Mouse (Mus musculus) hindbrain, embryonic 14.5 days (tissue): Measurements from ENCODE around the gene Stk36. TPM values are rescaled to one million over a fixed set of nuclear protein-coding genes. Genes with fewer than 3 reads are reported as not detected.

ENCODE experiments used
- ATAC-seq: fragments of 200-750 bp; cut with Nextera tagmentation; 2 replicates; pipeline ENCODE4 v1.8.0; 2017; ENCODE audit warnings: moderate number of reproducible peaks, mild to moderate bottlenecking, moderate TSS enrichment, moderate library complexity; ENCODE audit not compliant: low FRiP score
- DNase-seq: peaks from one replicate; pipeline ENCODE4 v3.0.0-alpha.2; 2015; ENCODE audit warnings: low spot score
- H3K27ac ChIP-seq: fragments of 300-500 bp; sonication (generic); 2 replicates; pipeline ENCODE4 v1.5.1; 2014; ENCODE audit warnings: mild to moderate bottlenecking, moderate library complexity
- H3K27me3 ChIP-seq: fragments of 300-500 bp; sonication (generic); 2 replicates; pipeline ENCODE4 v1.6.1; 2014; ENCODE audit warnings: mild to moderate bottlenecking, low read length, mixed read lengths; ENCODE audit not compliant: control insufficient read depth, insufficient read depth
- H3K36me3 ChIP-seq: fragments of 300-500 bp; sonication (generic); replicated peaks from 2 replicates; pipeline ENCODE4 v1.6.1; 2014; ENCODE audit not compliant: control insufficient read depth, insufficient read depth
- H3K4me1 ChIP-seq: fragments of 300-500 bp; sonication (generic); replicated peaks from 2 replicates; pipeline ENCODE4 v1.6.1; 2014; ENCODE audit warnings: antibody characterized with exemption, low read length, mixed read lengths; ENCODE audit not compliant: control insufficient read depth, insufficient read depth
- H3K4me2 ChIP-seq: fragments of 300-500 bp; sonication (generic); replicated peaks from 2 replicates; pipeline ENCODE4 v1.6.1; 2014; ENCODE audit warnings: mild to moderate bottlenecking, moderate library complexity
- H3K4me3 ChIP-seq: fragments of 300-500 bp; sonication (generic); replicated peaks from 2 replicates; pipeline ENCODE4 v1.5.1; 2014; ENCODE audit warnings: mild to moderate bottlenecking, low read length
- H3K9ac ChIP-seq: fragments of 300-500 bp; sonication (generic); 2 replicates; pipeline ENCODE4 v1.6.1; 2014
- H3K9me3 ChIP-seq: fragments of 300-500 bp; sonication (generic); 2 replicates; pipeline ENCODE4 v1.6.1; 2016; ENCODE audit warnings: low read length; ENCODE audit not compliant: control insufficient read depth
- WGBS: fragments of 180-500 bp; shearing (Covaris S2); extraction: QIAGEN DNeasy Blood & Tissue Kit; methylation state at CpG from one replicate; pipeline ENCODE4 v1.1.7; 2014; 5-methylcytosine and 5-hydroxymethylcytosine counted together
- polyA plus RNA-seq: library from polyadenylated mRNA; unstranded; fragments of >200 nt; fragmentation: Nextera tagmentation; extraction: Ambion mirVana; gene quantifications from 2 replicates; pipeline ENCODE4 v1.2.1, GENCODE M21; 2014

Gene Stk36
- polyA plus RNA-seq, 1 experiment from 2014 or later = 18.3 TPM

DNA sequence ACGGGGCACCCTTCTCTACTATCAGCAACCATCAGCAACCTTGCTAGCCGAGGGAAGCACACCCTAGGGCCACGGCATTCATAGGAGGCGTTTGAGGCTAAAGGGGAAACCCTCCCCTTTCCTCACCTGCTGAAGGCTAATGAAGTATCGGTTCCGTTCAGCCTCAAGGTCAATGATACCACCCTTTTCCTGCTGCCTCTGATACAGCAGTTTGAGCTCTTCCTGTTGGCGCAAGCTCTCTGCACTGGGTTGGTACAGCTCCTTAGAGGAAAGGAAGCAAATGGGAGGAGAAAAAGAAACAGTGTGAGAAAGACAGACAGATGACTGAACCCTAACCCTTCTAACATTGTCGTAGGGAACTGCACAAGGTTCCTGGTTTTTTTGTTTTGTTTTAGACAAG is 6.8 kb upstream of the Stk36 start:
- WGBS = 94% methylated on average over 8 of the region's 8 CpGs
- ATAC-seq = no peak
- Histone ChIP-seq H3K9ac (no peak overlapping the region), H3K9me3 (no peaks in the 10 kb centered on the region), H3K36me3 (peaks cover 90% of the 10 kb centered on the region), H3K27ac (no peak overlapping the region), H3K4me2 (no peak overlapping the region), H3K4me1 (no peaks in the 10 kb centered on the region), H3K27me3 (no peaks in the 10 kb centered on the region), H3K4me3 (no peak overlapping the region)
- DNase-seq = no peak

DNA sequence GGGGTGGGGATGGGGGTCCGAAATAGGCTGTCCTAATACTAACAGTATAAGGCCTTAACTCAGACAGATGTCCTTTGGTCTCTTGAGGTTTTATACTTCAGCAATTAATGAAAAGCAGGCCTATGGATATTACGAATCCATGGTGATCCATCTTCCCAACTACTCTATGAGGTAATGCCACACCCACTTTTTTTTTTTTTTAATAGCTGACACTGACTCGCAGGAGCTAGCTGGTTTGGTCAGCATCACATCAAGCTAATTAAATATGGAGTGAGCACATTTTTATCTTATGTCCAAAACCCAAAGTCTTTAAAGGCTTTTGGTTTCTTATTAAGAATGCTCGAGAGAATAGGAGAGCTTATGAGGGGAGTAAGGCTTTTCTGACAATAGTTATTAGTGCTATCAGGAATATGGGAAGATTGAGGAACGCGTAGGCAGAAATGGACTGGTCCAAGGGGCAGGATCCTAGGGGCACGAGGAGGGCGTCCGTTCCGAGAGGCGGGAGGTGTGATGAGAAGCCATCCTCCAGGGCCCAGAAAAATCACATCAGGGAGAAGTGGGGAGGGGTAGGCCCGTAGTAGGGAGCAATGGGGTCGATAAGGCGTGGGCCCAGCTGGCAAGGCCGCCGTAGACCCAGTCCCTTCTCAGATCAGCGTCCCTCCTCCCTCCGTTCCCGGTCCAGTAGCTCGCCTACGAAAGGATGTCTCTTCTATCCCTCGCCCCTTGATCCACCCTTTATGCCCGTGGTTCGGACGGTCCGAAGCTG is 561 bp upstream of the Stk36 start:
- Histone ChIP-seq H3K4me3 (peak overlapping the region; percentile 93), H3K27ac (peak overlapping the region; percentile 73), H3K9me3 (no peaks in the 10 kb centered on the region), H3K36me3 (peaks cover 53% of the 10 kb centered on the region), H3K4me2 (peak overlapping the region; percentile 64), H3K9ac (peak overlapping the region; percentile 84), H3K27me3 (no peaks in the 10 kb centered on the region), H3K4me1 (peaks cover 12% of the 10 kb centered on the region)
- ATAC-seq (peak; percentile 80), DNase-seq (no peak)
- WGBS = 9% methylated on average over 26 of the region's 26 CpGs

DNA sequence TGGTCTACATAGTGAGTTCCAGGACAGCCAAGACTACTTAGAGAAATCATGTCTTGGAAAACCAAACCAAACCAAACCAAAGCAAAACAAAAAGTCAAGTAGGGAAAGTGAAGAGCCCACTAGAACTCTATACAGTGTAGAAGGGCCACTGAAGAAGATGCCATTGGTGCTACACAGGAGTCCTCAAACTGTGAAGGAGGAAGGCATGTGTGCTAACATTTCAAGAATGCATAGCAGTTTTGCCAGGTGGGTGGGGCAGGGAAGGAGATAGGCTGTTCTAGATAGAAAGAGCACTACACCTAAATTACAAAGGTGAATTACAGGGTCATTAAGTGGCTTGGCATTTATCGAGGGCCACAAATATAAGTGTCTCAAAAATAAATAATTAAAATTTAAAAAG is 22.9 kb downstream of the Stk36 start:
- 92% methylated on average over 1 of the region's 1 CpGs for WGBS
- no peak for ATAC-seq
- Histone ChIP-seq H3K4me2 (no peak overlapping the region), H3K9ac (no peak overlapping the region), H3K9me3 (no peaks in the 10 kb centered on the region), H3K27me3 (no peaks in the 10 kb centered on the region), H3K4me3 (no peak overlapping the region), H3K36me3 (peaks cover 78% of the 10 kb centered on the region), H3K27ac (no peak overlapping the region), H3K4me1 (no peaks in the 10 kb centered on the region)
- no peak for DNase-seq

DNA sequence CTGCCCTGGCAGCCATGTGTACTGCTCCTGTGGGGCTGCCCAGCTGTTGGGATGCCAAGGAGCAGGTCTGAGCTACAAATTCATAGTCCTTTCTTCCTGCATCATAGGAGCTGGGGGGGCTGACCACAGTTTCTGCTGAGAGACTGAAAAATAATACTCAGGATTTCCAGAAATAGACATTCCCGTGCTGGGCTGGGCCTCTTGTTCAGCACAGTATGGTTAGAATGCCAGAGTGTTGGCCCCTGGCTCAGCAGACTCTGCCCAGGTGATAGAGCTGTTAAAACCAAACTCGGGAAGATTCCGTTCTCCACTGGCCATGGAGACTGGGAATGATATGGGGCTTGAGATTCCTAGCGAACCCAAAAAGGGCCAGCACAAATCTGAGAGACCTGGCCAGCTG is 24.8 kb downstream of the Stk36 start:
- Histone ChIP-seq H3K27ac (no peak overlapping the region), H3K4me1 (no peaks in the 10 kb centered on the region), H3K9ac (no peak overlapping the region), H3K4me2 (no peak overlapping the region), H3K27me3 (no peaks in the 10 kb centered on the region), H3K36me3 (peaks cover 74% of the 10 kb centered on the region), H3K9me3 (no peaks in the 10 kb centered on the region), H3K4me3 (no peak overlapping the region)
- DNase-seq (no peak), ATAC-seq (no peak)
- WGBS = 90% methylated on average over 4 of the region's 4 CpGs

DNA sequence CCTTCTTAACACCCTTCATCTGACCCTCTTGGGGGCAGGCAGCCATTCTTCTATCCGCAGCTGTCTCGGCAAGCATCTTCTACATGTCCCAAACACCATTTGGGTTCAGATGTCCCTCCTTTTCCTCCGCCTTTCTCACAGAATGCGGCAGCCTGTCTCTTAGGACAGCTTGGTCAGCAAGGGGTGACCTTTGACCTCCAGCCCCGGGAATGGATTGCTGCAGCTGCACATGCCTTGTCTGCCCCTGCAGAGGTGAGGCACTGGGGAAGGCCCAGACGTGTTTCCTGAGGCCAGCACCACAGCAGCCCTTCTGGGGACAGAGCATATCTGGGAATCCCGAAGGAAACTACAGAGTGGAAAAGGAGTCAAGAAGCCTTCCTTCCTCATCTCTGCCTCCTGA is 26.8 kb downstream of the Stk36 start:
- Histone ChIP-seq H3K9me3 (no peaks in the 10 kb centered on the region), H3K36me3 (peaks cover 59% of the 10 kb centered on the region), H3K4me1 (no peaks in the 10 kb centered on the region), H3K27me3 (no peaks in the 10 kb centered on the region), H3K9ac (no peak overlapping the region), H3K4me3 (no peak overlapping the region), H3K27ac (no peak overlapping the region), H3K4me2 (no peak overlapping the region)
- DNase-seq = no peak
- WGBS = 36% methylated on average over 7 of the region's 7 CpGs
- ATAC-seq = no peak

DNA sequence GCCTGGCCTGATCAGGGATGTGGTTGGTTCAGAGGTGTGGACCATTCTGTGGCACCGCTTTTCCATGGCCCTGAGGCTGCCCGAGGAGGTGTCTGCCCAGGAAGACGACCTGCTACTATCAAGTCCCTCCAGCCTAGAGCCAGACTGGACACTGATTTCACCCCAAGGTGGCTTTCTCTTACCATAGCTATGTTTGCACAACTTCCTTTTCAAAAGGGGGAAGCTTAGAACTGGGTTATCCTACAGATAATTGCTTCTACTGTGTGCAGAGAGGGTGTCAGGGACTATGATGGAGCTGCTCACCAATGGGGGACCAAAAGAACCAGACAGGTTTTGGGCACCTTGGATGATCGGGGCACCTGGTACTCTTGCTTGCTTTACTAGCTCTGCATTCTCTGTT is 31.5 kb downstream of the Stk36 start:
- Histone ChIP-seq H3K4me3 (no peak overlapping the region), H3K36me3 (peaks cover 47% of the 10 kb centered on the region)
- 85% methylated on average over 4 of the region's 4 CpGs for WGBS

DNA sequence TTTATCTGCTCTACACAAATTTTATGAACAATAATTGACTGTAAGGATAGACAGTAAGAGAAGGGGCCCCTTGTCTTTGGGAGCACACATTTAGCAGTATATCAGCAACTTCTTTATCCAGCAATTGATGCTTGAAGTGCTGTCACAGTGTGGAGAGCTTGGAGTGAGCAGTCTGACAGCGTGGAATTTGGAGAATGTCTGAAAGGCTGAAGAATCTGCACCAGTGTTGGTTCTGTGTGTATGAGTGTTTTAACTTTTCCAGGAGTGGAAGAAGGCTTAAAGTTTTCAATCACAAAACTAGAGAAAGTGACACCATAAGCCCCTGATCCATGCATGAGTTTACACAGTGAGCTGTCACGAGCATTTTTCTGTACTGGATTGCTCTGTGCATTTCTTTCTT is 42.3 kb downstream of the Stk36 start:
- 76% methylated on average over 2 of the region's 2 CpGs for WGBS
- no peak overlapping the region for H3K4me3 ChIP-seq
- no peak overlapping the region for H3K4me2 ChIP-seq
- H3K4me1 ChIP-seq = no peaks in the 10 kb centered on the region
- H3K9ac ChIP-seq = no peak overlapping the region
- H3K27me3 ChIP-seq = no peaks in the 10 kb centered on the region
- no peak overlapping the region for H3K27ac ChIP-seq
- ATAC-seq = no peak
- no peaks in the 10 kb centered on the region for H3K9me3 ChIP-seq
- H3K36me3 ChIP-seq = no peaks in the 10 kb centered on the region
- no peak for DNase-seq

More for the DNA sequence above, 31.5 kb downstream of the Stk36 start:
- no peak overlapping the region for H3K27ac ChIP-seq
- no peak for ATAC-seq
- no peak overlapping the region for H3K9ac ChIP-seq
- H3K27me3 ChIP-seq = no peaks in the 10 kb centered on the region
- H3K9me3 ChIP-seq = no peaks in the 10 kb centered on the region
- no peak for DNase-seq
- H3K4me1 ChIP-seq = no peaks in the 10 kb centered on the region
- no peak overlapping the region for H3K4me2 ChIP-seq

DNA sequence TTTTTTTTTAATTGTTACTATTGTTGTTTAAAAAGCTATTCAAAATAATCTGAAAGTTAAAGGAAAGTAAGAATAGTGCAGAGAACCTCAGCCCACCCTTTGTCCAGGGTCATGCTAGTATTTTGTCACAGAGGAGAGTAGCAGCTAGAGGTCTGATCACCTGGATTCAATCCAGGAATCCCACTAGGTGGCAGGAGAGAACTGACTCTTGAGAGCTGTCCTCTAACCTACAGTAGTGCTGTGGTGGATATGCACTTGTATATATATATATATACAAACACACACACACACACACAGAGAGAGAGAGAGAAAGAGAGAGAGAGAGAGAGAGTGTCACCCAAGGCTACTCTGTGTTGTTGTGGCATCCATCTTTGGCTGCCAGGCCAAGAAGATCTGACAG is 42.7 kb downstream of the Stk36 start:
- Histone ChIP-seq H3K36me3 (no peaks in the 10 kb centered on the region), H3K4me2 (no peak overlapping the region), H3K4me3 (no peak overlapping the region), H3K9ac (no peak overlapping the region), H3K4me1 (no peaks in the 10 kb centered on the region), H3K27ac (no peak overlapping the region), H3K9me3 (no peaks in the 10 kb centered on the region), H3K27me3 (no peaks in the 10 kb centered on the region)
- DNase-seq = peak; percentile 31
- ATAC-seq = no peak

DNA sequence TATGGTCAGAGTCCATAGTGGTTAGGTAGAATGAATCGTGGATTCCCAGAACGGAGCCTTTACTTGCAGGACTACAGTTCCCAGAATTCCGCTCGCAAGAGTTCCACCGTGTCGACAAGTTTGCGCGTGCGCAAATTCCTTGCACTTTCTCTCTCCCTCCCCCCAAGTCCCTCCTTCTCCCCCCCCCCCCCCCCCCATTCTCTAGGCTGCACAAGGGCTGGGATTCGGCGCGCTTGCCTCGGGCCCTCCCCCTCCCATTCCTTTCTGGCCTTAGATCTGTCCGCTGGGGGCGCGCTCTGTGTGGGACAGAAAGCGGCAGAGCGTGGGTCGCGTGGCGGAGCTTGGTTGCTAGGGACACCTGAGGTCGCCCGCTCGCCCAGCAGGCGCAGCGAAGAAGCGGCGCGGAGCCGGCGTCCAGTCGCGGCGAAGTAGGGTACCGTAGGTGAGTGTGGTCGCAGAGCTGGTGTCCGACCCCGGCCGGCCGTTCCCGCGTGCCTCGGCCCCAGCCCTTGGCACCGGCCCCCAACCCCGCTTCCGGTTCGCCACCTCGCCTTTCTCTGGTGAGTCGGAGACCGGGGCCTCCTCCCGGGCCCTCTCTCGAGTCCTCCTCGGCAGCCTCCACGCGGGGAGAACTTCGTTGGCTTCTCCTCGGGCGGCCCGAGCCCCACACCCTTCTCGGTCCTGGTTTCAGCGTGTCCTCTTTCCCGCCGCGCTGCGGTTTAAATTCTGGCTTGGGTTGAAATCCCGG is 60.4 kb downstream of the Stk36 start, which contains the start of gene Ttll4:
Gene Ttll4, plus strand, starts transcription at position 298 of the 748 bp plus-strand sequence.
- H3K9me3 ChIP-seq = no peaks in the 10 kb centered on the region
- peaks cover 16% of the 10 kb centered on the region for H3K4me1 ChIP-seq
- peak within 1 kb of the TSS; percentile 71 for H3K27ac ChIP-seq
- H3K27me3 ChIP-seq = no peaks in the 10 kb centered on the region
- peak; percentile 96 for DNase-seq
- under 1% methylated on average over 48 of the region's 66 CpGs for WGBS
- H3K9ac ChIP-seq = peak within 1 kb of the TSS; percentile 78
- peak within 1 kb of the TSS; percentile 85 for H3K4me3 ChIP-seq
- H3K4me2 ChIP-seq = peak within 1 kb of the TSS; percentile 80
- H3K36me3 ChIP-seq = no peaks in the 10 kb centered on the region
- peak; percentile 99 for ATAC-seq
